Mouse (Mus musculus) ES-E14 (cell line): ENCODE measurements around the gene Piezo1. TPM values are rescaled to one million over a fixed set of nuclear protein-coding genes. Genes with fewer than 3 reads are reported as not detected.

Source experiments
- DNase-seq: peaks from one replicate; pipeline ENCODE4 v3.0.0-alpha.2; 2013; ENCODE audit warnings: low read depth, low spot score
- H3K27ac ChIP-seq: 2 replicates; pipeline ENCODE4 v1.5.1; 2012; ENCODE audit warnings: low read depth, mild to moderate bottlenecking, low read length, moderate library complexity, mixed read lengths; ENCODE audit not compliant: poor library complexity, insufficient read depth, severe bottlenecking
- H3K36me3 ChIP-seq: 2 replicates; pipeline ENCODE4 v1.6.1; 2012; ENCODE audit warnings: mild to moderate bottlenecking, low read length, moderate library complexity, mixed read lengths; ENCODE audit not compliant: control insufficient read depth, poor library complexity, insufficient read depth, severe bottlenecking
- H3K4me1 ChIP-seq, 2 experiments: fragments of 150-350 bp in 1 of 2; sonication (generic) in 1 of 2; 2 replicates each; pipeline ENCODE4 v1.6.1; 2012; ENCODE audit warnings: low read length in 2 of 2, mild to moderate bottlenecking in 1 of 2, mixed read lengths in 1 of 2; ENCODE audit not compliant: control insufficient read depth in 2 of 2, insufficient read depth in 2 of 2, poor library complexity in 1 of 2
- H3K4me3 ChIP-seq, 2 experiments: fragments of 150-350 bp in 1 of 2; sonication (generic) in 1 of 2; 2 replicates each; pipeline ENCODE4 v1.5.1; 2012; ENCODE audit warnings: low read length in 2 of 2, low read depth in 1 of 2, mild to moderate bottlenecking in 1 of 2, mixed read lengths in 1 of 2; ENCODE audit not compliant: insufficient read depth in 1 of 2, poor library complexity in 1 of 2, severe bottlenecking in 1 of 2
- H3K9ac ChIP-seq: 2 replicates; pipeline ENCODE4 v1.6.1; 2012; ENCODE audit warnings: low read depth, mild to moderate bottlenecking, low read length, mixed read lengths; ENCODE audit not compliant: poor library complexity, insufficient read depth, severe bottlenecking
- H3K9me3 ChIP-seq: fragments of 150-350 bp; sonication (generic); 2 replicates; pipeline ENCODE4 v1.6.1; 2012; ENCODE audit warnings: low read depth, mild to moderate bottlenecking, low read length; ENCODE audit not compliant: control insufficient read depth, insufficient read depth
- CHD2 ChIP-seq: IDR thresholded peaks from 2 replicates; pipeline ENCODE4 v1.6.1; 2014; ENCODE audit warnings: mild to moderate bottlenecking, low read depth, low read length, inconsistent platforms
- HCFC1 ChIP-seq: IDR thresholded peaks from 2 replicates; pipeline ENCODE4 v1.6.1; 2012; ENCODE audit warnings: low read length, inconsistent platforms, borderline replicate concordance; ENCODE audit not compliant: insufficient read depth
- MAFK ChIP-seq: IDR thresholded peaks from 2 replicates; pipeline ENCODE4 v1.6.1; 2014; ENCODE audit warnings: mild to moderate bottlenecking, low read depth, low read length, inconsistent platforms; ENCODE audit not compliant: insufficient read depth
- ZC3H11A ChIP-seq: IDR thresholded peaks from 2 replicates; pipeline ENCODE4 v1.6.1; 2012; ENCODE audit warnings: low read depth, mild to moderate bottlenecking, inconsistent platforms, low read length, borderline replicate concordance
- ZNF384 ChIP-seq: IDR thresholded peaks from 2 replicates; pipeline ENCODE4 v1.6.1; 2012; ENCODE audit warnings: low read depth, low read length, inconsistent platforms
- in situ Hi-C, 2 experiments: fragments of 600-800 bp; cut with MboI; formaldehyde crosslinking; loops; one replicate each; pipeline ENCODE4 v1.15.1; 2025; ENCODE audit warnings: low sequenced_read_pairs in 2 of 2, inconsistent platforms in 1 of 2; ENCODE audit not compliant: unreplicated experiment in 2 of 2
- total RNA-seq: library from RNA; depleted of rRNA; stranded (reverse); fragments of 300-350 nt; gene quantifications from 2 replicates; pipeline ENCODE4 v1.2.3, GENCODE M21; 2012

Piezo1 gene
- total RNA-seq, 1 experiment: 204 TPM

- H3K27ac ChIP-seq: no peak overlapping the region; the same call in 1 of the 2 replicates
- no peak overlapping the region for H3K4me3 ChIP-seq
- in situ Hi-C loops: no loop called here
- TF ChIP-seq MAFK (no peak), ZC3H11A (no peak), ZNF384 (no peak), HCFC1 (no peak), CHD2 (no peak)
- H3K9ac ChIP-seq: no peak overlapping the region
- no peaks in the 10 kb centered on the region for H3K9me3 ChIP-seq
- no peaks in the 10 kb centered on the region for H3K36me3 ChIP-seq
- DNase-seq: no peak
- peaks cover 1 to 24% of the 10 kb centered on the region in 2 experiments; a peak in 3 of 4 replicates for H3K4me1 ChIP-seq
Measured at GRCm38 (mm10) chr8:122580926-122581325, 29.8 kb upstream of the Piezo1 start.

DNA sequence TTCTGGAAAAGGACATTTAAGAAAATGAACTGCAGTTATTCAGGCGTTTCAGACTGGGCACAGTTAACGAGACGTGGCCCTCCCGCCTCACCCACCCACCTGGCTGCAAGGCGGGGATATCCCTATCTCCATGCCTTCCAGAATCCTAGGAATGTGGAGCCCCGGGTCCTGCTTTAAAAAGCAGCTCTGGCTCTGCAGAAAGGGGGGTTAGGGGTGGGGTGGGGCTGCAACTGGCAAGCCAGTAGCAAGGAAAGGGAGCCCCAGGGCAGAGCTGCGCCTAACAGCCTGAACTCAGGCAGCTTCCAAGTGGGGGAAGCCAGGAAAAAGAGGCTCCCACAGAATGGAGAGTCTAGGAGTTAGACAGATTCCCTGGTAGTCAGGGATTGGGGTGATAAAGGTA, 28.1 kb upstream of the Piezo1 start:
- in situ Hi-C loops: no loop called here
- no peak for DNase-seq
- peaks cover 5% of the 10 kb centered on the region for H3K36me3 ChIP-seq
- TF ChIP-seq ZC3H11A (no peak), ZNF384 (no peak), CHD2 (no peak), MAFK (no peak), HCFC1 (no peak)
- no peak overlapping the region; the same call in 1 of the 2 replicates for H3K27ac ChIP-seq
- H3K9ac ChIP-seq: no peak overlapping the region
- no peaks in the 10 kb centered on the region for H3K9me3 ChIP-seq
- peaks cover 3 to 29% of the 10 kb centered on the region in 2 experiments; a peak in 3 of 4 replicates for H3K4me1 ChIP-seq
- H3K4me3 ChIP-seq: no peak overlapping the region

- Histone ChIP-seq H3K4me3 (peak overlapping the region; percentile 12 to 90; a peak in 3 of 4 replicates), H3K9ac (peak overlapping the region; percentile 60; the same call in 1 of the 2 replicates), H3K36me3 (peaks cover 15% of the 10 kb centered on the region), H3K4me1 (peaks cover 9 to 34% of the 10 kb centered on the region in 2 experiments; a peak in 3 of 4 replicates), H3K27ac (peak overlapping the region; percentile 15), H3K9me3 (no peaks in the 10 kb centered on the region)
- TF ChIP-seq HCFC1 (no peak), MAFK (no peak), ZNF384 (no peak), CHD2 (no peak), ZC3H11A (no peak)
- in situ Hi-C loops: no loop called here
- DNase-seq: no peak
Measured at GRCm38 (mm10) chr8:122577116-122577515, 26.0 kb upstream of the Piezo1 start.

DNA sequence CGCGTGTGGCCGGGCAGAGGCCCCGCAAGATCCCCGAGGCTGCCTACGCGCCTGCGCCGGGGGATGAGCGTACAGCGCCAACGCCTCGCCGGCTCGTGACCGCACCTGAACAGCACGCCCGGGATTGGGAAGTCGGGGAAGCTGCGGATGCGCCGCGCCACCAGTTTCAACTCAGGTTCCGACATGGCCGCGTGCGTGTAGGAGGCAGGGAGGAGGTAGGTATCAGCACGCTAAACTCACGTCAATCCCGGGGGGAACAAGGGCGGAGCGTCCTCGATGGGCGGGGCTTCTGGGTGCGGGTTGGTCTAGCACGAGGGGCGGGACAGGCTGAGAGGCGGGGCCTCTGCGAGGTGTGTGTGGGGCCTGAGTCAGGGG, 25.5 kb upstream of the Piezo1 start, which contains the start of gene Aprt:
Gene Aprt (minus strand): TSS at position 262 of the 375 bp plus-strand sequence.
- peak; percentile 98 for DNase-seq
- peak within 1 kb of the TSS; percentile 87 to 90 for H3K4me3 ChIP-seq
- H3K4me1 ChIP-seq: peaks cover 9 to 35% of the 10 kb centered on the region in 2 experiments; a peak in 3 of 4 replicates
- H3K36me3 ChIP-seq: peaks cover 19% of the 10 kb centered on the region
- no peaks in the 10 kb centered on the region for H3K9me3 ChIP-seq
- TF ChIP-seq ZC3H11A: no peak
- TF ChIP-seq HCFC1: peak; percentile 39; the same call in 1 of the 2 replicates
- H3K9ac ChIP-seq: peak within 1 kb of the TSS; percentile 93
- in situ Hi-C loops: no loop called here
- H3K27ac ChIP-seq: peak within 1 kb of the TSS; percentile 72
